Comparison of ENCODE assay signal across 13 mouse cellular contexts in genomic region chr12:3956351-3956750, GRCm38 (mm10). TPM values are rescaled to one million over a fixed set of nuclear protein-coding genes. Genes with fewer than 3 reads are reported as not detected.
A peak's percentile ranks its signal among the peaks of the same experiment; 100 is the strongest.
DNase-seq lines count a peak whose midpoint lies in the region; TF ChIP-seq lines count a peak whose summit lies in the region.
"Had no signal": no experiment of that assay in that cellular context is flagged by ENCODE, and none has a peak within 500 bp of the region (broad histone marks: within the 10 kb centered on the region; RNA-seq: fewer than 3 reads in every experiment).

No protein-coding gene starts in this region.

- H3K4me3 ChIP-seq in layer of hippocampus, adult 2 months: no peak overlapping the region
- H3K4me3 ChIP-seq: hindbrain, embryonic 15.5 days; limb, embryonic 15.5 days; midbrain, embryonic 15.5 days had no signal

- TF ChIP-seq CTCF in layer of hippocampus, adult 2 months (conservative IDR thresholded peaks at IDR 0.05): peak; percentile 76

- peak; percentile 49 to 70 for DNase-seq in cerebellum, postnatal 10 days
- no peak for DNase-seq in cerebellum, adult 9-10 months
- peak in 1 of 2 experiments; percentile 27 for DNase-seq in layer of hippocampus, adult 2 months (ENCODE audit: low spot score in 2 of 2)
- no peak for DNase-seq in layer of hippocampus, adult 9-10 months (ENCODE audit: low spot score)
- DNase-seq in A20 (ENCODE audit: low read depth, low spot score): peak; percentile 40
- DNase-seq in embryo, embryonic 10.5 days (ENCODE audit: low spot score): peak; percentile 63
- no peak for DNase-seq in layer of hippocampus, adult 11-12 months (ENCODE audit: low spot score)
- DNase-seq in neural tube, embryonic 10.5 days (ENCODE audit: extremely low spot score, low spot score): no peak
- DNase-seq: adrenal gland, adult 8-10 months; cerebellum, adult 8-10 months had no signal

- no peak overlapping the region for H3K27ac ChIP-seq in layer of hippocampus, adult 2 months
- H3K27ac ChIP-seq: hindbrain, embryonic 15.5 days; limb, embryonic 15.5 days; midbrain, embryonic 15.5 days had no signal

RNA-seq across cellular contexts. Expression of gene Pomc, which starts 1.6 kb away (rescaled TPM):
- 1 to 10 TPM; 1.7 to 3.1 TPM for total RNA-seq in layer of hippocampus, adult 2 months (2021)

Comparison
In these comparisons a context has a peak if more than half of its experiments do, and no peak if none do; other contexts are left out.
1. DNase-seq: peak in cerebellum, postnatal 10 days (2 of 2), A20 (single experiment) and embryo, embryonic 10.5 days (single experiment); none in cerebellum, adult 9-10 months (single experiment), layer of hippocampus, adult 9-10 months (single experiment), layer of hippocampus, adult 11-12 months (single experiment) and neural tube, embryonic 10.5 days (single experiment).